Mouse (Mus musculus): ENCODE results near the gene Pax7.
A peak's percentile ranks its signal among the peaks of the same experiment; 100 is the strongest.

Pax7 gene

DNA sequence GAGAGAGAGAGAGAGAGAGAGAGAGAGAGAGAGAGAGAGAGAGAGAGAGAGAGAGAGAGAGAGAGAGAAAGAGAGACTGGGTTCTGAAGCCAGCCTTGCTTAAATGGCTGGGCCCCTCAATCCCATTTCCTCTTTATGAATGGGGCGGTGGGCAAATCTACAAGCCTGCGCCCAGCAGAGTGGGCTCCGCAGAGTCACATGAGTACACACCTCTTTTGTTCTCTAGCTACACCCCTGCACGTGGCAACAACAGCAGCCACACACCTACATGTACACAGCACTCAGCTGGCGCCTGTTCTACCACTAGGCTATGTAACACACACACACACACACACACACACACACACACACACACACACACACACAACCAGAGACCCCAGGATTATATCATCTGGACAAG is 21.9 kb downstream of the Pax7 start:
- no peak for DNase-seq (ENCODE audit: low read depth, low spot score)

DNA sequence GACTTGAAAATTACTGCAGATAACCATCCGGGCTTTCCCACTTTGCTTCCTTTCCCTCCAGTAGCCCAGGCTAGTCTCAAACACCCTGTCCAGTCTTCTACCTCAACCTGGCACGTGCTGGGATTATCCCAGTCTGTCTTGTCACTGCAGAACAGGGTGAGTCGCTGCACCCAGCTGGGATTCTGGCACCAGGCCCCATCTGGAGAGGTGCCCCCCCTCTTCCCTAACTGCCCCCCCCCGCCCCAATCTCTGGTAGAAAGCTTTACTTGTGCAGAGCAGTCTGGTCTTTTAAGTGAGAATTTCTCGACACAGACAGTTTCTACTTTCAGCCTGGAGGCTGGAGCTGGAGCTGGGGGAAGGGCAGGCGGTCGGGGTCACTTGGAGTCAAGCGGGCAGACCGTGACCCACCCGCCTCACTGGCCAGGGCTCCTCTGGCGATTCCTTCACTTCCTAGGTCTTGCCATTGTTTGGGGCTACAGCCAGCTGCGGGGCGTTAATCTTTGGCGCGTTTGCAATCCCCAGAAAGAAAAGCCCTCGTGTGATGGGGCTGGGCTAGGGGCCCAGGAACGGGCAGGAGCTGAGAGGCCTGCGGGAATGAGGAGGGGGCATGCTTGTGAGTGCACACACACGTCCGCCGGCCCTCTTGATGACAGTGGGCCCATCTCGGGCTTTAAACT is 22.4 kb downstream of the Pax7 start:
- DNase-seq (ENCODE audit: low read depth, low spot score), result no peak

DNA sequence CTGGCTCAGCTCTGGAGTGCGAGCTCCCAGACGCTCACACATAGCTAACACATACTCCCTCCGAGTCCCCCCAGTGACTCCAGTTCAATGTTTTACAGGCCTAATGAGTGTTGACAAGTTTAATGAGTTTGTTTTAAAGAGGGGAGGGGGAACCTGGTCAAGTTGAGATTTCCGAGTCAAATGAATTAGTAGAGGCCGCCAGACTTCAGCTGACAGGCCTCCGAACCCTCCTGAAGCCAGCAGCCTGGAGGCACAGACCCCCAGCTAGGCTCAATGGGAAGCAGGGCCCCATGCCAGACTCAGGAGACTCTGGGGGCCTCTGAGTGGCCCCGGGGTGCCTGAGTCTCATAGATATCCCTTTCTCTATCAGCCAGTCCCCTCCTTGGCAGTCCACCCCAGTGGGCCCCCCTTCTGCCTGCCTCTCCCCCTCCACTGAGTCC is 23.9 kb downstream of the Pax7 start:
- no peak for DNase-seq (ENCODE audit: low read depth, low spot score)

DNA sequence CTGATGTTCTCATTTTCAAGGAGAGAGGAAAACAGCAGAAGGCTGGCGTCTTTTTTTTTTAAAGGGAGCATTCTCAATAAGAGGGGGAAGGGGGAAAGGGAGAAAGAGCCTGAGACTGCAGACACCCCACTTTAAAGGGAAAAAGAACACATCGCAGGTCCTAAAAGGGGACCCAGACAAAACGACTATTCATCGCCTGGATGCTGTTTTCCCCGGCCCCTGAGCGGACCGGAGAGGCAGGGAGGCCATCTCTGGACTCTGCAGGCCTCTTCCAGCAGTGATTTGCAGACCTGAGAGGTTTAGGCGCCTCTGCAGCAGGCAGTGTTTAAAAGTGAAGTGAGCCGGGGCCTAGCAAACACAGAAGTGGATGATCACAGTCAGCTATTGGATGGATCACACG is 25.5 kb downstream of the Pax7 start:
- DNase-seq (ENCODE audit: low read depth, low spot score), result no peak

DNA sequence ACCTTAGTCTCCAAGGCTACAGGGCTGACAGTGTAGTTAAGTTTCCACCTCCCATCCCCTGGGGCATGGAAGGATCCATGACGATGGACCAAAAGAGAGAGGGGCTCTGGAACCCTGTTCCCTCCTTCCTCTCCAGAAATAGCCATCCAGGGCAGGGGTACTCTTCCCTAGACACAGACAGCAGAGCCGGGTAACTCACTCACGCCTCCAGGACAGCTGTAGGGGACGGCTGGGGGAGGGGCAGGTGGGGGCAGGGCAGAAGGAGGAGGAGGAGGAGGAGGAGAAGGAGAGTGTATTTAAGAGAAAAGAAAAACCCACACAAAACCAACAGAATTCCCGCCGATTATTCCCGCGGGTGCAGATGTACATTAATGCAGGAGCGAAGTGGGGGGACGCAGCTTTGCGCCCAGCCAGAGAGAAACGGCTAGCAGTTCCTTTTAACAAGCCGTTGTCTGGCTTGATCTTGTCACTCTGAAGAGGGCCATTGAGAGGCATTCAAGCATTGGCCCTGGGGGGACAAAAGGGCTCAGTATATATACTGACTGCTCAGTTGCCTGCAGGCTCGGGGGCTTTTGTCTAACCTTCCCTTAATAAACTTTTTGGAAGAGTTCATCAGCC is 26.0 kb downstream of the Pax7 start:
- DNase-seq (ENCODE audit: low read depth, low spot score), result no peak

DNA sequence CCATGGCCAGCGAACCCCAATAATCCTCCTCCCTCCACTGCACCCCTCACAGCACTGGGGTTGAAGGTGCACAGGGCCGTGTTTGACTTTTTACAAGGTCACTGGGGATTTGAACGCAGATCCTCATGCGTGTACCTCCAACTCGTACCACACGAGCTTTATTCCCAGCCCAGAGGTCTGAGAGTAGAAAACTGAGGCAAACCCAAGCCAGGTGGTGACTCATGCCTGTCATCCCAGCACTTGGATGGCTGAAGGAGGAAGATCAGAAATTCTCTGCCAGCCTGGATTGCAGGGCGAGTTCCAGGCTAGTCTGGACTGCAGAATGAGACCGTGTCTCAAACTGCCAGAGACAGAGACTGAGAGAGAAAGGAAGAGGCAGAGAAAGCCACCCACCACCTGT is 28.4 kb downstream of the Pax7 start:
- no peak for DNase-seq (ENCODE audit: low read depth, low spot score)

DNA sequence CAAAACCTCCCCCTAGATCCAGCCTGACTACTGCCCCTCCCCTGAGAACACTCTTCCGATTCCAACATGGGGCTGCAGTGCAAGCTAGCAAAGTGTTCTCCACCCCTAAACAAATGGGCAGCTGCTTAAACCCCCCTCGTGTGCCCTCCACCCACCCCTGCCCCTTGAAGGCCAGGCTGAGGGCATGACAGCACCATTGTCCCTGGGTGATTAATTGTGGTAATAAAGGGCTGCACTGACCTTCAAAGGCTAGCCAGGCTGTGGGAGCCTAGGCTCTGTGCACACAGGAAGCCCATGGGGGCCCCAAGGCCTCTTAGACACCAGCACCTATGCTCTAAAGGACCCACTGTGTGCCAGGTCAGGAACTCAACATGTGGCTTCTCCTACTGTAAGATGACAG is 29.3 kb downstream of the Pax7 start:
- no peak for DNase-seq (ENCODE audit: low read depth, low spot score)

DNA sequence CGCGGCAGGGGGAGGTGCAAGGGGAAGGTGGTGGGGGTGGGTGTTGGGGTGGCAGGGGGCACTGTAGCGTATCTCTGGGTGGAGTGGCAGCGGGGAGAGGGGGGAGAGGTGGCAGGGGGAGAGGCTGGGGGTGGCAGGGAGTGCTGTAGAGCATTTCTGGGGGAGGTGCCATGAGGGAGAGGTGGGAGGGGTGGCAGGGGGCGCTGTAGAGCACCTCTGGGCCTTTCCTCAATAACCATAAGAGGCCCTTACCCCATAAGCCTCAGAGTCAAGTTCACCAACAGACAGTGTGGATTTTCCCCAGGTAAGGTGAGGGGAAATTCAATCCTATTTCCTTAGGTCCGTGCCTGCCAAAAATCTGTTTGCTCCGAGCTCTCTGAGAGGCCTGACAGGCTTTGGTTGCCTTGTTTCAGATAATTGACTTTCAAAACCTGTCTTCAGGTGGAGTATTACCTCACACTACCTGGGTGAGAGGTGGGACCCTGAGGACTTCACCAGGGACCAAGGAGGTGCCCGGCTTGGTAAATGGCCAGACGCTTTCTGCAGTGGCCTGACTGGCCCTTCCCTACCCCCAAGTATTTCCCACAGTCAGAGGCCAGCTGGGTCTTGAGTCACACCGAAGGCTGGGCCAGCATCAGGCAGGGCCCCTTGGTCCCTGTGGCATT is 33.8 kb downstream of the Pax7 start:
- DNase-seq (ENCODE audit: low read depth, low spot score), result no peak

DNA sequence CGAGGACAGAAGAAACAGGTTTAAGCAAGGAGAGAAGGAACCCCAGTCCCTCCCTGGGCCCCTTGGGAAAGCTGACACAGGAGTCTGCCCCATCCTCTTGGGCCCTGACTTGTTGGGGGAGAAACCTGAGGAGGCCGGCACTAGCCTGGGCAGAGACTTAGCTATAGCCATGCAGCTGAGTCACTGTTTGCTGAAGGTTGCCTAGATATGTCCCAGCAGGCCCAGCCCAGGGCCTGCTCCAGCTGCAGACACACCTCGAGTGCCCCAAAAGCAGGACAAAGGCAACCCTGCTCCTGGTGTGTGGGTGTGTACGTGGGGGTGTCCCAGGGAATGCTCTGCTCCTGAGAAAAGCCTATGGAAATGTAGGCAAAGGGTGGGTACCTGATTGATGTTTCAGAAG is 36.0 kb downstream of the Pax7 start:
- peak; percentile 56 for DNase-seq (ENCODE audit: low read depth, low spot score)

DNA sequence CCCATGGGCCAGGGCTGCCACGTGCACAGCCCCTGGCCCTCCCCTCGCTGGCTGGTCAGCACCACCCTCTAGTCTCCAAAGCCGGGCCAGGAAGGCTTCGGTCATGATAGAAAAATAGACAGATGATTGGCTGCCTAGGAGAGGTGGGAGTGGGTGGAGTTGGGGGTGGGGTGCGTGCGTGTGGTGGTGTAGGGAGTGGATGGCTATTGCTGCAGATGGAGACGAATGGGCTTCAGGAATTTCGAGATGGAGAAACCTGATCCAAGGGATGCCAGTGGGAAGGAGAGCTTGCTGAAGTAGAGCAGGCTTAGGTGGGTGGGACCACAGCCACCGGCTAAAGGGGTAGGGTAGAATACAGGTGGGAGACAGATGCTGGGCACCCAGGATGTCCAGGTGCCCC is 37.2 kb downstream of the Pax7 start:
- no peak for DNase-seq (ENCODE audit: low read depth, low spot score)

DNA sequence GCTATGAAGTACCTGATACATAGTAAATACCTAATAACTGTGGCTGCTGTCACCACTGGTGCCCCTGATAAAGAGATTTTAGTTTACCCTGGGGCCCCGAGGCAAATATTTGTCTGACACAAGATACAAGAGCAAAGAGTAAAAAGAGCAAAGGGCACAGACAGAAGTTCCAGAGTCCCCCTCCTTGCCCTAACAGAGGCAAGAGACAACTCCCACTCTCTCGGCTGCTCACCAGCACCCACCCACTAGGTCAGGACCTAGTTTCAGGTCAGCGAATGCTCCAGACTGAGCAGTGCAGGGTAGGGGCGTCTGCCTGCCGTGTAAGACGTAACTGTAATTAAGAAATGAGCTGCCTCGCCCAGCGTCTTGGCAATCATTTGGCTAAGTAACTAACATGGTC is 42.2 kb downstream of the Pax7 start:
- no peak for DNase-seq (ENCODE audit: low read depth, low spot score)

DNA sequence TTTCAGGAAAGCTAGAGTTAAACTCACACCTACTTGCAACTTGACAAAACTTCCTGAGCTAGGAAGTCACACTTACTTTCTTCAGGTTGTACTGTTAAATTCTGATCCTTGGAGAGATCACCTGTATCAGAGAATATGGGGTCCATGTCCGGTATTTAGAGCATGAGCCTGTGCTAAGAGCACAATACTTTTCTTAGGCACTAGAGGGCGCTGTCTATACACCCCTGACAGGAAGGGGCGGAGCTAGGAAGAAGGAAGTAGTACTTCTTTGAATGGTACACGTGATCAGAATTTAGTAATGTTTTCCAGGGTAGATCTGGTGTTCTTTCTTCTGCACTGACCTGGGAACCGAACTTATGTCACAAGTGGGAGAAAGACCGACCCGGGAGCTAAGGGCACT is 43.6 kb downstream of the Pax7 start:
- peak; percentile 27 for DNase-seq (ENCODE audit: low read depth, low spot score)

DNA sequence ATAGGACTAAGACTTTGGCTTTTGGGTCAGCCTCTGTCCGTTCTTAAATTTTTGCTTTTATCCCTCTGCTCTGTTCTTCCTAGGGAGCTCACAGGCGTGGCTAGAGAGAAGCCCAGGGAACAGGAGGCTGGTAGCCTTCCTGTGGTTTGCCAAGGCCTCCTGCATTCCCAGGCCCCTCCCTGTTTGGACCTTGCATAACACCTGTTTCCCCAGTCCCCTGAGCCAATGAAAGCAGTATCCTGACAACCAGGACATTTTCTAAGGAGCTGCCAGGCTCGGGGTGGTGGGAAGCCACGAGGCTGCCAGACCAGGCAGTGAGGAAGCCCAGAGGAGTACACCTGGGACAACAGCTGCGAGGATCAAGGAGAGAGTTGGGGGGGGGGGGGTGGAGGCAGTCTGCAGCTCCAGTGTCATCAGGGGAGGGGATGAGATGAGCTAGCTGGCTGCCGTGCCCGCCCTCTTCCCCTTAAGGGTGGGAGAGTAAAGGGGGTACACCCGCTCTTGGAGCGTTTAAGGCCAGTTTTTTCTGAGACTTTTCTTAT is 50.3 kb downstream of the Pax7 start:
- DNase-seq (ENCODE audit: low read depth, low spot score), result peak; percentile 26

DNA sequence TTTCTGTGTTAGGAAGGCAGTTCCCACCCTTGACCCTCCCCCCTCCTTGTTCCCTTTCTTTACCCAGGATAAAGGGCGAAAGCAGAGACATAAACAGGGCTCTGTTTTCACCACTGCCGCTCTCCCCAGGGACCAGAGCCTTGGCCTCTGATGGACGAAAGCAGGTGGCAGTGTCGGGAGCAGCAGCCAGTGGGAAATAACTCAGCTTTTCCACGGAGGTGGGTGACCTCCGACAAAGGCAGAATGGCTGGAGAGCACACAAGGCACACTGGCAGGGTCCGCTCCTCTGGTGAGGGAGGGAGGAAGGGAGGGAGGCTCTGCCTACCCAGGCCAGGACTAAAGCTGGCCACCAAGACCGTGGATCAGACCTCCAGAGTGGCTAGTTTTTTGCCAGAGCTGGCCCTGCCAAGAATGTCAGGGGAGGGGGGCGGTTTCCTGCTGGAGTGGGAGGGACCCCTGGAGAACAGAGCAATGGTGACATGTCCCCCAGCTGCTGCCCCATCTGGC is 62.1 kb downstream of the Pax7 start:
- DNase-seq (ENCODE audit: low read depth, low spot score), result peak; percentile 42

DNA sequence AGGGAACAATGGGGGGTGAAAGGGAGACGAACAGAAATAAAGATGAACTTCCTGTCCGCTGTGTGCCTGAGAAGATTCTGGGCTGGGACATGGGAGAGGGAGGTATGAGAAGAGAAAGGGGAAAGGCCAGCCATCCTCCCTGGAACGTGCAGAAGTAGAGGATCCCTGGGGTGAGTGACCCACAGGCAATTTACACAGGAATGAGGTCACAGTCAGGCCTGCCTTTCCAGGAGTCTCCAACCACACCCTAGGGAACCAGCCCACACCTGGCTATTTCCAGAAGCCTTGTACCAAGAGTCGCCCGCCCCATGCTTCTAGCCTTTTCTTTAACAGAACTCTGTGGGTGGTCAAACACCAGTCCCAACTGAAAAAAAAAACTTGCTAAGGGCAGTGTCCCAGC is 65.5 kb downstream of the Pax7 start:
- no peak for DNase-seq (ENCODE audit: low read depth, low spot score)

DNA sequence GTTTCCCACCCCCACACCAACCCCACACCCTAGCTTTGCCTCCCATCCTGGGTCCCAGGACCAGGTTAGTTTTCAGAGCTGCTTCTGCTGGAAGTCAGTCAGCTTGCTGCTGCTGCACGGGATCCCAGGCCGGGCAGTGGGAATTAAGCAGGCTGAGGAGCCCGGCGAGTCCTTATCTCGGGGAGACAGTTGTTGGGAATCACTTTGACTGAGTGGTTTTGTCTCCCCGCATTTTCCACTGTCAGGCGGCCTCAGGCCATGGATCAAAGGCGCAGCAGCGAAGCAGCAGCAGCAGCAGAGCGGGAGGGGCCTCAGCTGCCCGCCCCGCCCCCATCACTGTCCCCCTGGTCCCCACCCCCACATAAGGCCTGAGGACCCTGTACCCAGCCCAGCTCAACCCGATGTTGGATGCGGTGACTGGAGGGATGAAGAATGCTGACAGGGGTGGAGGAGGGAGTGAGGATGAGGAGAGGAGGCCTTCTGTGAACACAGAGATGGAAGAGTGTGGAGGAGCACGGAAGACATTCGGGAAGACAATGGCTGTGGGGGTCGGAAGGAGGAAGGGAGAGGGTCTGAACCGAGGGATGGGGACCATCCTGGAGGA is 66.1 kb downstream of the Pax7 start:
- no peak for DNase-seq (ENCODE audit: low read depth, low spot score)

DNA sequence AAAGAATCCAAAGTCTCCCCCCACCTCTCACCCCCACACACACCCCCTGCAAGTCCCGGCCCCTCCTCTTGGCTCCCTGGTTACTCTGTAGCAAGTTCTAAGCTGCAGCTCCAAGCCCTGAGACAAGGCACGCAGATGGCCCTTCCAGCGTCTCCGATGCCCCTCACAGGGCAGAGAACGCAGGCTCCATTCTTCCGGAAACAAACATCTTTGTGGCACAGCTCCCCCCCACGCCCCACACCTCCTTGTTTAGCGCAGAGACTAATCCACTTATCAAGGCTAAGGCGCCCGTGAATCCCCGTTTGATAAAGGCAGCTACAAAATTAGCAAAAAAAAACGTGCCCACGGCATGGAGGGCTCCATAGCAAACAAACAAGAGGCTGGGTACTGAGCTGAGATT is 71.4 kb downstream of the Pax7 start:
- DNase-seq (ENCODE audit: low read depth, low spot score), result no peak

DNA sequence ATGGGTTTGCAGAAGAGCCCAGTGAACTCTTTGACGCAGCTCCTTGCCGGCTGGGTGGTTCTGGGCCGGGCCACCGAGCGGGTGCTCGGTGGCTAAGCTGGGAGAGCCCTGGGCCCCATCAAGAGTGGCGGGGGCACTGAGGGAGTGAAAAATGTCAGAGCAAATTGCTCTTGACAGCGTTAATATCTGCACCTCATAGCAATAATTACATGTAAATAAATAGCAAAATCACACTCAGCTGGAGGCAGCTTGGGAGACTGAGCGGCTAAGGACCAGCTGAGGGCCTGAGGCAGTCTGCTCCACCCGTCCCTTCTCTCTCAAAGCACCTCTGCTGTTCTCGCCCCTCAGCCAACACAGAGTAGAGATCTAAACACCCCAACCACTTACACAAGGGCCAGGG is 72.6 kb downstream of the Pax7 start:
- no peak for DNase-seq (ENCODE audit: low read depth, low spot score)

DNA sequence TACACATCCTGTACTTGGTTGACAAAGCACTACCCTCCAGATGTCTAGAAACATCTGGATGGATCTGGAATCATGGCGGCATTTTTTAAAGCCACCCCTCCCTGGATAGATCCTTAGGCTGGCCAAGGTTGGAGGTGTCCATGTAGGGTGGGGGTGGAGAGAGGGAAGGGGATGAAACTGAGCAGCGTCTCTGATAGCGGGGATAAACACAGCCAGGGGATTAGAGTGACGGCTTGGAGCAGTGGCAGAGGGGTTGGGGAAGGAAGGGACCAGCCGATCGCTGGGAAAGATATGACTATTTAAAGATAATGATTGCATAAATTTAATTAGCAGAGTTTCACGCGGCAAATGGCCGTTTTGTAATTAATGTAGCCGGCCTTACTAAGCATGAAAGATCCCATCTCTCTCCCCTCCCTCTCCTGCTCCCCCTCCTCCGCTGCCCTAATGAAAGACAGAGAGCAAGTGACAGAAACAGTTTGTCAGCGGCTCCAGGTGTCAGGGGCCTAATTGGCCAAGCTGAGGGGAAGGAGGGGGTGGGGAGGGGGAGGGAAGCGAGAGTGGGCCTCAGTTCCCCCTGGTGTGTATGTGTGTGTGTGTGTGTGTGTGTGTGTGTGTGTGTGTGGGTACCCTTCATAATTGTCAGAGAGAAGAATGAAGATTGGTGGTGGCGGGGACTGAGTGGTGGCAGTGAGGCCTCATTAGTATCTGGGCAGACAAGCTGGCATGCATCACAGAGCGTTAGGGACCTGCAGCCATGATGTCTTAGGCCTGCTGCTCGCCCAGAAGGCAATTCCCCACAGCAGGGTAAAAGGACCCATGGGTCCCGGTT is 74.6 kb downstream of the Pax7 start:
- no peak for DNase-seq (ENCODE audit: low read depth, low spot score)

DNA sequence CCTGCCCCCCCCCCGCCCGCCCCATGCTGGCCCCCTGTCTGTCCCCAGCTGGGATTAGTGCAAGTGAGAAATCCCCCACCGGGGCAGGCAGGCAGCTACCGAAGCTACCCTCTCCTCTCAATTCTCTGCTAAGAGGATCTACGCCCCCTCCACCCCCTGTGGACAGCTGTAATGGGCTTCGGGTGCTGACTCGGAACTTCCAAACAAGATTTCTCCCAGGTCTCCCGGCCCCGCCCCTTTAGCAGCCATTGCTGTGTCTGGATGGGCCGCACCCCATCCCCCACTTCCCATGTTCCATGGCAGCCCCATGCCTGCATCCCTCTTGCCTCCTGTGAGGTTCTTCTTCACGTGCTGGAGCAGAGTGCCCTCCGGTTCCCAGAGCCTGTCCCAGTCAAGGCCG is 76.4 kb downstream of the Pax7 start:
- DNase-seq (ENCODE audit: low read depth, low spot score), result no peak

DNA sequence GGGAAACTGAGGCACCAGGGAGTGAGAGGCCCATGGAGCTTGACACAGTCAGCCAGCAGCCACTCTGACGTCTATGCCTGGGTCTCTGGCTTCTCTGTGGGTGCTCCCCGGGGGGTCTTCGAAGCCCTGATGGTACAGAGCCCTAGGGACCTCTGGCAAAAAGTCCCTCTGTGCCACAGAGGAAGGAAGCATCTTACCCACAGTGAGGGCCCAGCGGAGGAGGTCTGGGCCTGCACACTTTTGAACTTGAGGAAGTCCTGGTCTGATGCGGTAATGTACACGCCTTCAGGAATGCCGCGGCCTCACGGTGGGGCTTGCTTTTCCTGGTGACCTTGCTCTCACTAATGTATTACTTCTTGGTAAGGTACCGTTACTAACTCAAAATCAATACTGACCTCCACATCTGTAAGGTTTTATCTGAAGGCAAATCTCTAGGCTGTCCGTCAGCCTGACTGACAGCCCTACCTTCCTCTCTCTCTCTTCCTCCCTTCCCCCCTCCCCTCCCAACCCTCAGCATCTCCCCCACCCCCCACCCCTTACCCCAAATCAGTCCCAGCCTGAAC is 79.1 kb downstream of the Pax7 start:
- DNase-seq (ENCODE audit: low read depth, low spot score), result no peak

Data from skeletal muscle tissue, adult 2 months (tissue).